Mouse (Mus musculus): ENCODE results near the gene Sash1. TPM values are rescaled to one million over a fixed set of nuclear protein-coding genes. Genes with fewer than 3 reads are reported as not detected.

Gene Sash1
- total and polyA plus RNA-seq, 3 experiments, result 0.09 to 0.59 (median 0.24) TPM

- H3K36me3 ChIP-seq (replicated peaks in 1 of 2; ENCODE audit: control insufficient read depth in 1 of 2, insufficient read depth in 1 of 2, low read length in 1 of 2), result no peaks in the 10 kb centered on the region
- H3K27ac ChIP-seq (ENCODE audit: insufficient read depth, low read depth), result no peak overlapping the region
- in situ Hi-C loops (cut with MboI; ENCODE audit: low pct_ligation_motif_present, low pct_unique_long_range_greater_than_20kb, low sequenced_read_pairs) (no loop called here), dilution Hi-C loops (cut with MboI; ENCODE audit: extremely low pct_ligation_motif_present, extremely low pct_unique_long_range_greater_than_20kb, low sequenced_read_pairs) (no loop called here)
- no peak overlapping the region for H3K9ac ChIP-seq (ENCODE audit: insufficient read depth, low read depth)
- no peak overlapping the region for H3K4me2 ChIP-seq (ENCODE audit: insufficient read depth, low read depth, poor library complexity, severe bottlenecking)
- H3K79me2 ChIP-seq (replicated peaks; ENCODE audit: control insufficient read depth, extremely low read depth, insufficient read depth, poor library complexity, severe bottlenecking), result no peaks in the 10 kb centered on the region
- TF ChIP-seq KAT2A (IDR thresholded peaks at IDR 0.05; ENCODE audit: insufficient replicate concordance, low read length) (no peak), RCOR1 (conservative IDR thresholded peaks at IDR 0.05; ENCODE audit: low read depth, low read length) (no peak), CHD2 (IDR thresholded peaks at IDR 0.05; ENCODE audit: low read length) (no peak), CTCF (conservative IDR thresholded peaks at IDR 0.05 in 1 of 2, IDR thresholded peaks at IDR 0.05 in 1 of 2; ENCODE audit: low read depth in 2 of 2, low read length in 2 of 2) (no peak), MYC (IDR thresholded peaks at IDR 0.05; ENCODE audit: low read depth, low read length) (no peak), SMC3 (IDR thresholded peaks at IDR 0.05; ENCODE audit: low read depth, low read length) (no peak), TCF12 (IDR thresholded peaks at IDR 0.05; ENCODE audit: low read depth, low read length) (no peak), ZMIZ1 (IDR thresholded peaks at IDR 0.05; ENCODE audit: low read depth, low read length) (no peak), SIN3A (IDR thresholded peaks at IDR 0.05; ENCODE audit: low read length) (no peak), JUND (conservative IDR thresholded peaks at IDR 0.05; ENCODE audit: low read depth, low read length) (no peak), MEF2A (IDR thresholded peaks at IDR 0.05; ENCODE audit: borderline replicate concordance, low read depth, low read length) (no peak), MXI1 (IDR thresholded peaks at IDR 0.05; ENCODE audit: low read depth, low read length) (no peak)
- no peak overlapping the region for H3K4me3 ChIP-seq (replicated peaks in 1 of 3; ENCODE audit: low read depth in 2 of 3, low read length in 2 of 3, poor library complexity in 1 of 3)
- no peaks in the 10 kb centered on the region for H3K9me3 ChIP-seq (replicated peaks; ENCODE audit: low read length)
- DNase-seq (ENCODE audit: extremely low read depth), result no peak
- H3K27me3 ChIP-seq (replicated peaks), result no peaks in the 10 kb centered on the region
- no peaks in the 10 kb centered on the region for H3K4me1 ChIP-seq (ENCODE audit: control insufficient read depth in 1 of 2, insufficient read depth in 2 of 2)
These were observed 109.1 kb downstream of the Sash1 start for GRCm38 (mm10) chr10:8776791-8777190.

GRCm38 (mm10) chr10:8775794-8776193, 110.1 kb downstream of the Sash1 start:
- no peaks in the 10 kb centered on the region for H3K79me2 ChIP-seq (replicated peaks; ENCODE audit: control insufficient read depth, extremely low read depth, insufficient read depth, poor library complexity, severe bottlenecking)
- H3K27ac ChIP-seq (ENCODE audit: insufficient read depth, low read depth), result no peak overlapping the region
- no peaks in the 10 kb centered on the region for H3K4me1 ChIP-seq (ENCODE audit: control insufficient read depth in 1 of 2, insufficient read depth in 2 of 2)
- dilution Hi-C loops (cut with MboI; ENCODE audit: extremely low pct_ligation_motif_present, extremely low pct_unique_long_range_greater_than_20kb, low sequenced_read_pairs), result no loop called here
- H3K4me2 ChIP-seq (ENCODE audit: insufficient read depth, low read depth, poor library complexity, severe bottlenecking), result no peak overlapping the region
- DNase-seq (ENCODE audit: extremely low read depth), result no peak
- no peaks in the 10 kb centered on the region for H3K36me3 ChIP-seq (replicated peaks in 1 of 2; ENCODE audit: control insufficient read depth in 1 of 2, insufficient read depth in 1 of 2, low read length in 1 of 2)
- TF ChIP-seq IRF4 (IDR thresholded peaks at IDR 0.05; ENCODE audit: low read depth, low read length) (no peak), SMC3 (IDR thresholded peaks at IDR 0.05; ENCODE audit: low read depth, low read length) (no peak), EP300 (IDR thresholded peaks at IDR 0.05; ENCODE audit: low read length) (no peak), ETS1 (conservative IDR thresholded peaks at IDR 0.05; ENCODE audit: low read depth, low read length) (no peak), MEF2A (IDR thresholded peaks at IDR 0.05; ENCODE audit: borderline replicate concordance, low read depth, low read length) (no peak)
- H3K27me3 ChIP-seq (replicated peaks), result no peaks in the 10 kb centered on the region
- in situ Hi-C loops (cut with MboI; ENCODE audit: low pct_ligation_motif_present, low pct_unique_long_range_greater_than_20kb, low sequenced_read_pairs), result no loop called here
- H3K9ac ChIP-seq (ENCODE audit: insufficient read depth, low read depth), result no peak overlapping the region
- no peaks in the 10 kb centered on the region for H3K9me3 ChIP-seq (replicated peaks; ENCODE audit: low read length)
- no peak overlapping the region for H3K4me3 ChIP-seq (replicated peaks in 1 of 3; ENCODE audit: low read depth in 2 of 3, low read length in 2 of 3, poor library complexity in 1 of 3)

Measured in CH12.LX (cell line).